Mouse (Mus musculus) left cerebral cortex, postnatal 36 days (tissue): Measurements from ENCODE around the gene Fut11. TPM values are rescaled to one million over a fixed set of nuclear protein-coding genes. Genes with fewer than 3 reads are reported as not detected.

Experiments used
- DNase-seq, 2 experiments: peaks; one replicate each; pipeline ENCODE4 v3.0.0; 2021 to 2022; ENCODE audit warnings: low spot score in 2 of 2, mixed read lengths in 1 of 2
- intact Hi-C: fragments of 180-260 bp; cut with DNase I; formaldehyde crosslinking; loops from one replicate; pipeline ENCODE4 v1.15.1; 2025
- microRNA-seq: library from miRNA; unstranded; fragments of <30 nt; microRNA quantifications from one replicate; pipeline ENCODE4 v1.2.0, GENCODE M21; 2022
- total RNA-seq, 2 experiments: library from RNA; stranded (reverse); gene quantifications; 2 replicates each; pipeline ENCODE4 v1.2.3; 2021

Fut11 gene
- total RNA-seq, 2 experiments from 2014 or later = 16.7 to 18.7 TPM

- intact Hi-C loops = no loop called here
- no peak for DNase-seq
Observed at GRCm38 (mm10) chr14:20741301-20741700, 46.5 kb downstream of the Fut11 start.

GRCm38 (mm10) chr14:20743614-20744013, 48.8 kb downstream of the Fut11 start:
- intact Hi-C loops = no loop called here

GRCm38 (mm10) chr14:20746935-20747334, 52.2 kb downstream of the Fut11 start:
- DNase-seq = no peak
- intact Hi-C loops = no loop called here

More at GRCm38 (mm10) chr14:20743614-20744013, 48.8 kb downstream of the Fut11 start:
- no peak for DNase-seq

- no peak for DNase-seq
- intact Hi-C loops = no loop called here
Observed at GRCm38 (mm10) chr14:20748388-20748787, 53.6 kb downstream of the Fut11 start.

- DNase-seq = no peak
- intact Hi-C loops = no loop called here
Observed at GRCm38 (mm10) chr14:20749494-20750051, 54.8 kb downstream of the Fut11 start.

- intact Hi-C loops = no loop called here
- no peak for DNase-seq
Observed at GRCm38 (mm10) chr14:20750503-20750902, 55.7 kb downstream of the Fut11 start.

Small RNAs within 50 kb of the gene (microRNA-seq; reads per million reads assigned to microRNA genes)
- gene Mir6946 = 0.76 reads per million

Other genes with a start within 250 kb of the Fut11 start
- gene Cfap70, start 242.7 kb upstream of the Fut11 start, total RNA-seq = 1 to 10 TPM in 1 of 2 experiments, under 1 TPM in 1; 0.57 to 2.6 TPM
- 10 to 100 TPM; 61.6 to 69.9 TPM for gene Anxa7, start 214.8 kb upstream of the Fut11 start, total RNA-seq
- gene Mss51, start 198.1 kb upstream of the Fut11 start, total RNA-seq = 1 to 10 TPM in 1 of 2 experiments, under 1 TPM in 1; 0.44 to 1.1 TPM
- 100 to 1,000 TPM; 270 to 289 TPM for gene Ppp3cb, start 148.4 kb upstream of the Fut11 start, total RNA-seq
- 10 to 100 TPM; 48.3 to 53.7 TPM for gene Usp54, start 53.9 kb upstream of the Fut11 start, total RNA-seq
- gene Myoz1, start 38.4 kb upstream of the Fut11 start, total RNA-seq = not detected
- gene Synpo2l, start 26.6 kb upstream of the Fut11 start, total RNA-seq = under 1 TPM; 0.27 to 0.34 TPM
- gene Sec24c, start 20.7 kb upstream of the Fut11 start, total RNA-seq = 100 to 1,000 TPM in 1 of 2 experiments, 10 to 100 TPM in 1; 94.0 to 126 TPM
- 10 to 100 TPM; 45.5 to 50.4 TPM for gene Chchd1, start 8.0 kb downstream of the Fut11 start, total RNA-seq
- gene Zswim8, start 12.6 kb downstream of the Fut11 start, total RNA-seq = 100 to 1,000 TPM; 131 to 196 TPM
- gene Ndst2, start 39.6 kb downstream of the Fut11 start, total RNA-seq = 10 to 100 TPM; 17.4 to 20.5 TPM
- gene Camk2g, start 99.1 kb downstream of the Fut11 start, total RNA-seq = 100 to 1,000 TPM; 322 to 378 TPM
- 1 to 10 TPM; 6.0 to 8.3 TPM for gene Plau, start 141.7 kb downstream of the Fut11 start, total RNA-seq
- 10 to 100 TPM; 20.5 to 26.3 TPM for gene Vcl, start 234.4 kb downstream of the Fut11 start, total RNA-seq